In the genomic region with DNA sequence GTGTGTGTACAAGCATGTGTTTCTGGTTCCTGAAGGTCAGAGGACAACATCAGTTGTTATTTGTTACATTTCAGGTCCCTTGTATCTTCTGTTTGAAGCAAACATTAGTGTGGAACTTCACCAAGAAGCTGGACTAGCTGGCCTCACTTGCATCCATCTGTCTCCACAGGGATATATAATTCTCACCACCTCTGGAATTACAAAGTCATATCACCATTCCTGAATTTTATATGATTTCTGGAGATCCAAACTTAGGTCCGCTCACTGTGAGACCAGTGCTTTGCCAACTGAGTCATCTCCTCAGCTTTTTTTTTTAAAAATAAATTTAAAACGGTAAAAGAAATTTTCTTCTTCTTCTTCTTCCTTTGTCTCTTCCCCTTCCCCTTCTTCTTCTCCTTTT, we compare ENCODE assay signal across 18 mouse cellular contexts.
A peak's percentile ranks its signal among the peaks of the same experiment; 100 is the strongest.
DNase-seq lines count a peak whose midpoint lies in the region; ATAC-seq lines count a peak whose summit lies in the region.
"Had no signal": no experiment of that assay in that cellular context is flagged by ENCODE, and none has a peak within 500 bp of the region (broad histone marks: within the 10 kb centered on the region; RNA-seq: fewer than 3 reads in every experiment).

No protein-coding gene starts in this region.

- ATAC-seq in frontal cortex, adult (ENCODE audit: low TSS enrichment): peak; percentile 69; the same call in 1 of the 2 replicates
- ATAC-seq: activated CD4-positive, CD25-positive, alpha-beta regulatory T cell, adult 4 months; CD4-positive, CD25-positive, alpha-beta regulatory T cell, adult 4 months; Patski had no signal

- no peak for DNase-seq in frontal cortex, postnatal 14 days (ENCODE audit: low spot score in 2 of 2)
- DNase-seq in brain, adult 2 months (ENCODE audit: low read depth, low spot score): peak; percentile 48
- DNase-seq in gastrocnemius, postnatal 4 days (ENCODE audit: low spot score in 2 of 2): no peak
- DNase-seq: adrenal gland, adult 2 months; adrenal gland, adult 8-10 months; adrenal gland, postnatal 10 days; adrenal gland, postnatal 14 days; adrenal gland, postnatal 25 days; adrenal gland, postnatal 36 days; B cell, adult 2 months; cerebellum, adult 11 months; cerebellum, adult 11-12 months; cerebellum, adult 18-20 months; cerebellum, adult 2 months had no signal
